Mouse (Mus musculus) MEL (cell line): ENCODE results near the gene Mta3. TPM values are rescaled to one million over a fixed set of nuclear protein-coding genes. Genes with fewer than 3 reads are reported as not detected.

Source experiments
- DNase-seq: peaks from one replicate; pipeline ENCODE4 v3.0.0; 2011; ENCODE audit warnings: low read depth, low spot score
- H3K27ac ChIP-seq: 2 replicates; pipeline ENCODE4 v1.5.1; 2012; ENCODE audit warnings: low read depth, mild to moderate bottlenecking, control low read depth, low read length, moderate library complexity; ENCODE audit not compliant: control insufficient read depth
- H3K27me3 ChIP-seq, 2 experiments: fragments of 150-350 bp in 1 of 2; sonication (generic) in 1 of 2; 2 replicates each; pipeline ENCODE4 v1.6.1; 2012; ENCODE audit warnings: low read length in 2 of 2, mild to moderate bottlenecking in 2 of 2, improper control_type of control experiment in 1 of 2, moderate library complexity in 1 of 2; ENCODE audit not compliant: insufficient read depth in 2 of 2, control insufficient read depth in 1 of 2
- H3K36me3 ChIP-seq, 2 experiments: 2 replicates each; pipeline ENCODE4 v1.6.1; 2012 to 2014; ENCODE audit warnings: low read length in 2 of 2, improper control_type of control experiment in 1 of 2, inconsistent platforms in 1 of 2, mild to moderate bottlenecking in 1 of 2; ENCODE audit not compliant: insufficient read depth in 2 of 2, control insufficient read depth in 1 of 2
- H3K4me1 ChIP-seq, 2 experiments: fragments of 150-350 bp in 1 of 2; sonication (generic) in 1 of 2; 2 replicates each; pipeline ENCODE4 v1.6.1; 2012; ENCODE audit warnings: low read length in 2 of 2, improper control_type of control experiment in 1 of 2, mild to moderate bottlenecking in 1 of 2; ENCODE audit not compliant: insufficient read depth in 2 of 2, control insufficient read depth in 1 of 2
- H3K4me3 ChIP-seq, 2 experiments: fragments of 150-350 bp in 1 of 2; sonication (generic) in 1 of 2; 2 replicates each; pipeline ENCODE4 v1.5.1; 2012; ENCODE audit warnings: low read depth in 2 of 2, low read length in 2 of 2, mild to moderate bottlenecking in 2 of 2, moderate library complexity in 2 of 2, control low read depth in 1 of 2, improper control_type of control experiment in 1 of 2; ENCODE audit not compliant: control insufficient read depth in 1 of 2, insufficient read depth in 1 of 2
- H3K79me2 ChIP-seq: 2 replicates; pipeline ENCODE4 v1.6.1; 2012; ENCODE audit warnings: mild to moderate bottlenecking, low read length, moderate library complexity; ENCODE audit not compliant: control insufficient read depth, poor library complexity, insufficient read depth
- H3K9ac ChIP-seq: 2 replicates; pipeline ENCODE4 v1.6.1; 2012; ENCODE audit warnings: low read depth, mild to moderate bottlenecking, control low read depth, low read length, moderate library complexity; ENCODE audit not compliant: control insufficient read depth, poor library complexity, severe bottlenecking
- H3K9me3 ChIP-seq: fragments of 150-350 bp; sonication (generic); replicated peaks from 2 replicates; pipeline ENCODE4 v1.6.1; 2012; ENCODE audit warnings: mild to moderate bottlenecking, low read length, improper control_type of control experiment, moderate library complexity; ENCODE audit not compliant: insufficient read depth
- BHLHE40 ChIP-seq: IDR thresholded peaks from 2 replicates; pipeline ENCODE4 v1.6.1; 2012; ENCODE audit warnings: low read depth, mild to moderate bottlenecking, inconsistent platforms, low read length, improper control_type of control experiment, borderline replicate concordance
- CHD1 ChIP-seq: IDR thresholded peaks from 2 replicates; pipeline ENCODE4 v1.6.1; 2012; ENCODE audit warnings: low read depth, mild to moderate bottlenecking, inconsistent platforms, low read length, improper control_type of control experiment
- CHD2 ChIP-seq: IDR thresholded peaks from 2 replicates; pipeline ENCODE4 v1.6.1; 2011; ENCODE audit warnings: low read length, improper control_type of control experiment
- CTCF ChIP-seq, 3 experiments: IDR thresholded peaks in 2 of 3; conservative IDR thresholded peaks in 1 of 3; 2 replicates each; pipeline ENCODE4 v1.5.1; 2011 to 2012; ENCODE audit warnings: low read length in 3 of 3, low read depth in 2 of 3, mild to moderate bottlenecking in 2 of 3, improper control_type of control experiment in 1 of 3, inconsistent platforms in 1 of 3, mixed read lengths in 1 of 3, moderate library complexity in 1 of 3; ENCODE audit not compliant: control insufficient read depth in 1 of 3, insufficient read depth in 1 of 3, poor library complexity in 1 of 3, severe bottlenecking in 1 of 3
- EP300 ChIP-seq, 2 experiments: IDR thresholded peaks; 2 replicates each; pipeline ENCODE4 v1.6.1; 2011; ENCODE audit warnings: improper control_type of control experiment in 2 of 2, low read length in 2 of 2, low read depth in 1 of 2, mild to moderate bottlenecking in 1 of 2
- ETS1 ChIP-seq: IDR thresholded peaks from 2 replicates; pipeline ENCODE4 v1.6.1; 2012; ENCODE audit warnings: low read depth, mild to moderate bottlenecking, inconsistent platforms, low read length, improper control_type of control experiment, moderate library complexity
- GABPA ChIP-seq: IDR thresholded peaks from 2 replicates; pipeline ENCODE4 v1.6.1; 2012; ENCODE audit warnings: low read depth, mild to moderate bottlenecking, inconsistent platforms, low read length, improper control_type of control experiment, moderate library complexity
- GATA1 ChIP-seq: IDR thresholded peaks from 2 replicates; pipeline ENCODE4 v1.6.1; 2011; ENCODE audit warnings: low read depth, low read length, improper control_type of control experiment
- HCFC1 ChIP-seq: IDR thresholded peaks from 2 replicates; pipeline ENCODE4 v1.6.1; 2012; ENCODE audit warnings: low read depth, mild to moderate bottlenecking, inconsistent platforms, low read length, improper control_type of control experiment, moderate library complexity
- JUND ChIP-seq: IDR thresholded peaks from 2 replicates; pipeline ENCODE4 v1.6.1; 2011; ENCODE audit warnings: low read depth, mild to moderate bottlenecking, improper control_type of control experiment, low read length
- KAT2A ChIP-seq: conservative IDR thresholded peaks from 2 replicates; pipeline ENCODE4 v1.6.1; 2012; ENCODE audit warnings: low read depth, low read length, improper control_type of control experiment, inconsistent platforms
- MAFK ChIP-seq: IDR thresholded peaks from 2 replicates; pipeline ENCODE4 v1.6.1; 2011; ENCODE audit warnings: low read depth, mild to moderate bottlenecking, low read length, improper control_type of control experiment, borderline replicate concordance
- MAX ChIP-seq: IDR thresholded peaks from 2 replicates; pipeline ENCODE4 v1.6.1; 2011; ENCODE audit warnings: low read length, improper control_type of control experiment
- MAZ ChIP-seq: IDR thresholded peaks from 2 replicates; pipeline ENCODE4 v1.6.1; 2012; ENCODE audit warnings: low read depth, mild to moderate bottlenecking, inconsistent platforms, low read length, improper control_type of control experiment
- MXI1 ChIP-seq: IDR thresholded peaks from 2 replicates; pipeline ENCODE4 v1.6.1; 2011; ENCODE audit warnings: mild to moderate bottlenecking, low read depth, low read length, improper control_type of control experiment
- MYB ChIP-seq: IDR thresholded peaks from 2 replicates; pipeline ENCODE4 v1.6.1; 2011; ENCODE audit warnings: mild to moderate bottlenecking, low read depth, low read length, improper control_type of control experiment
- MYC ChIP-seq: IDR thresholded peaks from 2 replicates; pipeline ENCODE4 v1.6.1; 2011; ENCODE audit warnings: low read depth, mild to moderate bottlenecking, low read length, improper control_type of control experiment, moderate library complexity
- POLR2A ChIP-seq, 2 experiments: IDR thresholded peaks; 2 replicates each; pipeline ENCODE4 v1.6.1; 2011 to 2012; ENCODE audit warnings: low read length in 2 of 2, mild to moderate bottlenecking in 2 of 2, control low read depth in 1 of 2, improper control_type of control experiment in 1 of 2, low read depth in 1 of 2, moderate library complexity in 1 of 2; ENCODE audit not compliant: control insufficient read depth in 1 of 2, insufficient read depth in 1 of 2, poor library complexity in 1 of 2
- POLR2AphosphoS2 ChIP-seq: IDR thresholded peaks from 2 replicates; pipeline ENCODE4 v1.6.1; 2011; ENCODE audit warnings: low read length, improper control_type of control experiment
- POLR2AphosphoS5 ChIP-seq: IDR thresholded peaks from 2 replicates; pipeline ENCODE4 v1.6.1; 2012; ENCODE audit warnings: low read depth, borderline replicate concordance, mild to moderate bottlenecking, inconsistent platforms, low read length, moderate library complexity, mixed read lengths
- RCOR1 ChIP-seq: IDR thresholded peaks from 2 replicates; pipeline ENCODE4 v1.6.1; 2012; ENCODE audit warnings: low read depth, mild to moderate bottlenecking, inconsistent platforms, low read length, improper control_type of control experiment
- SIN3A ChIP-seq: IDR thresholded peaks from 2 replicates; pipeline ENCODE4 v1.6.1; 2012; ENCODE audit warnings: low read length, improper control_type of control experiment, inconsistent platforms
- SMC3 ChIP-seq: IDR thresholded peaks from 2 replicates; pipeline ENCODE4 v1.6.1; 2011; ENCODE audit warnings: low read depth, low read length, improper control_type of control experiment
- TAL1 ChIP-seq: IDR thresholded peaks from 2 replicates; pipeline ENCODE4 v1.6.1; 2012; ENCODE audit warnings: mild to moderate bottlenecking, inconsistent platforms, low read length, moderate library complexity, mixed read lengths
- TBP ChIP-seq: IDR thresholded peaks from 2 replicates; pipeline ENCODE4 v1.8.0; 2011; ENCODE audit warnings: low read depth, low read length, improper control_type of control experiment
- UBTF ChIP-seq: IDR thresholded peaks from 2 replicates; pipeline ENCODE4 v1.6.1; 2012; ENCODE audit warnings: low read depth, mild to moderate bottlenecking, inconsistent platforms, low read length, improper control_type of control experiment, moderate library complexity, borderline replicate concordance; ENCODE audit not compliant: insufficient read depth
- USF1 ChIP-seq: IDR thresholded peaks from 2 replicates; pipeline ENCODE4 v1.6.1; 2014; ENCODE audit warnings: low read depth, mild to moderate bottlenecking, inconsistent platforms, low read length, improper control_type of control experiment, moderate library complexity
- USF2 ChIP-seq, 2 experiments: IDR thresholded peaks; 2 replicates each; pipeline ENCODE4 v1.6.1; 2011 to 2012; ENCODE audit warnings: improper control_type of control experiment in 2 of 2, low read length in 2 of 2, borderline replicate concordance in 1 of 2, inconsistent platforms in 1 of 2, low read depth in 1 of 2, mild to moderate bottlenecking in 1 of 2; ENCODE audit not compliant: insufficient read depth in 1 of 2
- ZNF384 ChIP-seq: IDR thresholded peaks from 2 replicates; pipeline ENCODE4 v1.6.1; 2012; ENCODE audit warnings: low read depth, mild to moderate bottlenecking, inconsistent platforms, low read length, improper control_type of control experiment
- polyA plus RNA-seq, 2 experiments: library from polyadenylated mRNA; stranded (reverse) in 1 of 2; unstranded in 1 of 2; fragments of >175 nt in 1 of 2; fragments of >200 nt in 1 of 2; gene quantifications; 2 replicates each; pipeline versions ENCODE4 v1.2.1 to v1.2.4; 2012; ENCODE audit warnings: low replicate concordance in 2 of 2, low read depth in 1 of 2; ENCODE audit not compliant: insufficient read length in 2 of 2, insufficient read depth in 1 of 2, missing spikeins in 1 of 2
- total RNA-seq: library from RNA; depleted of rRNA; stranded (reverse); fragments of 300-350 nt; gene quantifications from 2 replicates; pipeline ENCODE4 v1.2.3, GENCODE M21; 2012

Mta3 gene
- total and polyA plus RNA-seq, 3 experiments: 28.8 to 58.2 TPM; not detected in 1

GRCm38 (mm10) chr17:83730123-83730522 is 24.2 kb downstream of the Mta3 start:
- Histone ChIP-seq H3K9me3 (no peaks in the 10 kb centered on the region), H3K9ac (no peak overlapping the region), H3K79me2 (no peaks in the 10 kb centered on the region; the same call in 1 of the 2 replicates), H3K4me3 (no peak overlapping the region), H3K27me3 (no peaks in the 10 kb centered on the region), H3K4me1 (peaks cover 0 to 3% of the 10 kb centered on the region in 2 experiments; a peak in 1 of 4 replicates), H3K36me3 (peaks cover 0 to 2% of the 10 kb centered on the region in 2 experiments; a peak in 1 of 4 replicates), H3K27ac (no peak overlapping the region)
- TF ChIP-seq MYC: no peak
- TF ChIP-seq TAL1: no peak
- TF ChIP-seq CTCF (IDR thresholded peaks at IDR 0.05 in 2 of 3, conservative IDR thresholded peaks at IDR 0.05 in 1 of 3; ENCODE audit: control insufficient read depth in 1 of 3, insufficient read depth in 1 of 3, low read depth in 2 of 3, low read length in 3 of 3, poor library complexity in 1 of 3, severe bottlenecking in 1 of 3): no peak
- TF ChIP-seq ETS1: no peak
- TF ChIP-seq MXI1: no peak
- no peak for TF ChIP-seq ZNF384
- TF ChIP-seq POLR2AphosphoS5: no peak
- TF ChIP-seq KAT2A: no peak
- no peak for TF ChIP-seq TBP
- TF ChIP-seq MAZ: no peak
- no peak for TF ChIP-seq USF1
- TF ChIP-seq BHLHE40: no peak
- no peak for TF ChIP-seq MAX
- TF ChIP-seq JUND: no peak
- TF ChIP-seq GABPA: no peak
- TF ChIP-seq USF2 (IDR thresholded peaks at IDR 0.05; ENCODE audit: borderline replicate concordance in 1 of 2, insufficient read depth in 1 of 2, low read depth in 1 of 2, low read length in 2 of 2): no peak
- no peak for TF ChIP-seq UBTF
- DNase-seq: no peak

GRCm38 (mm10) chr17:83732166-83732629 is 26.2 kb downstream of the Mta3 start:
- no peaks in the 10 kb centered on the region for H3K9me3 ChIP-seq
- peak; percentile 72; the same call in 1 of the 2 replicates for TF ChIP-seq GABPA
- peak; percentile 70; the same call in 1 of the 2 replicates for TF ChIP-seq SIN3A
- TF ChIP-seq SMC3: peak; percentile 7
- no peak for TF ChIP-seq MAZ
- peak; percentile 90; the same call in 1 of the 2 replicates for TF ChIP-seq CHD1
- 0 out of 2 replicates have a peak, but pooled peaks have one; percentile 76 for TF ChIP-seq JUND
- peak; percentile 66; the same call in 1 of the 2 replicates for TF ChIP-seq MAX
- TF ChIP-seq ZNF384: no peak
- peak; percentile 56; the same call in 1 of the 2 replicates for TF ChIP-seq MYC
- TF ChIP-seq POLR2A (IDR thresholded peaks at IDR 0.05; ENCODE audit: control insufficient read depth in 1 of 2, insufficient read depth in 1 of 2, low read depth in 1 of 2, low read length in 2 of 2, poor library complexity in 1 of 2): peak in 1 of 2 experiments; percentile 44; a peak in 1 of 4 replicates
- no peak for TF ChIP-seq USF2 (IDR thresholded peaks at IDR 0.05; ENCODE audit: borderline replicate concordance in 1 of 2, insufficient read depth in 1 of 2, low read depth in 1 of 2, low read length in 2 of 2)
- TF ChIP-seq MYB: peak; percentile 36
- TF ChIP-seq RCOR1: peak; percentile 55; the same call in 1 of the 2 replicates
- TF ChIP-seq CHD2: no peak
- peak; percentile 67; the same call in 1 of the 2 replicates for TF ChIP-seq MXI1
- no peak for TF ChIP-seq GATA1
- TF ChIP-seq EP300 (IDR thresholded peaks at IDR 0.05; ENCODE audit: low read depth in 1 of 2, low read length in 2 of 2): peak; percentile 54 to 78; a peak in 3 of 4 replicates
- no peak for TF ChIP-seq POLR2AphosphoS2
- 0 out of 2 replicates have a peak, but pooled peaks have one; percentile 41 for TF ChIP-seq HCFC1
- TF ChIP-seq MAFK: peak; percentile 79
- no peak for TF ChIP-seq KAT2A
- peak; percentile 85 for TF ChIP-seq ETS1
- H3K27ac ChIP-seq: peak overlapping the region; percentile 90
- DNase-seq: peak; percentile 93
- no peaks in the 10 kb centered on the region for H3K27me3 ChIP-seq
- H3K4me3 ChIP-seq: peak overlapping the region; percentile 19 to 54
- H3K79me2 ChIP-seq: no peaks in the 10 kb centered on the region; the same call in 1 of the 2 replicates
- peak overlapping the region; percentile 67 for H3K9ac ChIP-seq
- peaks cover 0 to 3% of the 10 kb centered on the region in 2 experiments; a peak in 1 of 4 replicates for H3K4me1 ChIP-seq
- peaks cover 0 to 2% of the 10 kb centered on the region in 2 experiments; a peak in 1 of 4 replicates for H3K36me3 ChIP-seq
